Mouse (Mus musculus): ENCODE results near the gene Ypel5.

- TF ChIP-seq CTCF (IDR thresholded peaks at IDR 0.05; ENCODE audit: borderline replicate concordance, control insufficient read depth, extremely low read depth, insufficient read depth, low read length, poor library complexity), result no peak
- TF ChIP-seq POLR2A (IDR thresholded peaks at IDR 0.05; ENCODE audit: control insufficient read depth, extremely low read depth, insufficient read depth, low read length, poor library complexity), result no peak
Observed at GRCm38 (mm10) chr17:72868181-72868580, 31.9 kb downstream of the Ypel5 start.
